Mouse (Mus musculus): ENCODE measurements around the gene Olfr364-ps1. TPM values are rescaled to one million over a fixed set of nuclear protein-coding genes. Genes with fewer than 3 reads are reported as not detected.

The Olfr364-ps1 gene
- polyA plus RNA-seq (2016; fragmentation: Nextera tagmentation; extraction: Ambion mirVana) = not detected in 2 replicates

GRCm38 (mm10) chr2:37139022-37139421 is at the start of gene Olfr364-ps1:
Gene Olfr364-ps1, plus strand, starts transcription at chr2:37139322.
- H3K4me3 ChIP-seq = no peak within 1 kb of the TSS
- H3K9me3 ChIP-seq (replicated peaks) = no peaks in the 10 kb centered on the region
- WGBS = 85% methylated on average over 3 of the region's 3 CpGs
- H3K27me3 ChIP-seq (ENCODE audit: low read depth, poor library complexity, severe bottlenecking) = no peaks in the 10 kb centered on the region
- no peak for DNase-seq (ENCODE audit: low spot score)
- no peaks in the 10 kb centered on the region for H3K36me3 ChIP-seq
- H3K4me1 ChIP-seq = no peaks in the 10 kb centered on the region
- no peak within 1 kb of the TSS for H3K27ac ChIP-seq

GRCm38 (mm10) chr2:37117810-37118209 is 21.3 kb upstream of the Olfr364-ps1 start, which contains the start of gene Olfr362:
Gene Olfr362, minus strand, starts transcription at chr2:37117910.
- Histone ChIP-seq H3K9me3 (replicated peaks) (peaks cover 4% of the 10 kb centered on the region; the same call in 1 of the 2 replicates), H3K27ac (no peak within 1 kb of the TSS), H3K4me1 (no peaks in the 10 kb centered on the region), H3K36me3 (no peaks in the 10 kb centered on the region), H3K27me3 (ENCODE audit: low read depth, poor library complexity, severe bottlenecking) (no peaks in the 10 kb centered on the region), H3K4me3 (no peak within 1 kb of the TSS)
- no peak for DNase-seq (ENCODE audit: low spot score)
- 90% methylated on average over 1 of the region's 1 CpGs for WGBS

GRCm38 (mm10) chr2:37187898-37188297 is 48.8 kb downstream of the Olfr364-ps1 start, which contains the start of gene Olfr365:
Gene Olfr365, plus strand, starts transcription at chr2:37188198.
- Histone ChIP-seq H3K4me3 (no peak within 1 kb of the TSS), H3K27me3 (ENCODE audit: low read depth, poor library complexity, severe bottlenecking) (no peaks in the 10 kb centered on the region), H3K27ac (no peak within 1 kb of the TSS), H3K4me1 (no peaks in the 10 kb centered on the region), H3K9me3 (replicated peaks) (no peaks in the 10 kb centered on the region), H3K36me3 (no peaks in the 10 kb centered on the region)
- WGBS = 81% methylated on average over 3 of the region's 3 CpGs
- no peak for DNase-seq (ENCODE audit: low spot score)

Other genes with a start within 250 kb of the Olfr364-ps1 start
- not detected in 2 replicates for gene Olfr353, start 246.4 kb upstream of the Olfr364-ps1 start, polyA plus RNA-seq (2016; fragmentation: Nextera tagmentation; extraction: Ambion mirVana)
- not detected in 2 replicates for gene Olfr354, start 233.6 kb upstream of the Olfr364-ps1 start, polyA plus RNA-seq (2016; fragmentation: Nextera tagmentation; extraction: Ambion mirVana)
- gene Olfr355, start 210.4 kb upstream of the Olfr364-ps1 start, polyA plus RNA-seq (2016; fragmentation: Nextera tagmentation; extraction: Ambion mirVana) = not detected in 2 replicates
- not detected in 2 replicates for gene Olfr356, start 202.2 kb upstream of the Olfr364-ps1 start, polyA plus RNA-seq (2016; fragmentation: Nextera tagmentation; extraction: Ambion mirVana)
- gene Olfr357, start 145.5 kb upstream of the Olfr364-ps1 start, polyA plus RNA-seq (2016; fragmentation: Nextera tagmentation; extraction: Ambion mirVana) = not detected in 2 replicates
- gene Olfr358, start 130.0 kb upstream of the Olfr364-ps1 start, polyA plus RNA-seq (2016; fragmentation: Nextera tagmentation; extraction: Ambion mirVana) = not detected in 2 replicates
- gene Olfr360, start 73.6 kb upstream of the Olfr364-ps1 start, polyA plus RNA-seq (2016; fragmentation: Nextera tagmentation; extraction: Ambion mirVana) = not detected in 2 replicates
- gene Olfr361, start 50.0 kb upstream of the Olfr364-ps1 start, polyA plus RNA-seq (2016; fragmentation: Nextera tagmentation; extraction: Ambion mirVana) = not detected in 2 replicates
- gene Olfr362, start 21.4 kb upstream of the Olfr364-ps1 start, polyA plus RNA-seq (2016; fragmentation: Nextera tagmentation; extraction: Ambion mirVana) = not detected in 2 replicates
- gene Olfr365, start 48.9 kb downstream of the Olfr364-ps1 start, polyA plus RNA-seq (2016; fragmentation: Nextera tagmentation; extraction: Ambion mirVana) = not detected in 2 replicates
- not detected in 2 replicates for gene Olfr366, start 72.3 kb downstream of the Olfr364-ps1 start, polyA plus RNA-seq (2016; fragmentation: Nextera tagmentation; extraction: Ambion mirVana)
- gene Olfr368, start 187.2 kb downstream of the Olfr364-ps1 start, polyA plus RNA-seq (2016; fragmentation: Nextera tagmentation; extraction: Ambion mirVana) = not detected in 2 replicates
- gene Pdcl, start 220.0 kb downstream of the Olfr364-ps1 start, polyA plus RNA-seq (2016; fragmentation: Nextera tagmentation; extraction: Ambion mirVana) = 37.2 and 43.8 TPM in 2 replicates